Mouse (Mus musculus): ENCODE data around the gene Acsf3. TPM values are rescaled to one million over a fixed set of nuclear protein-coding genes. Genes with fewer than 3 reads are reported as not detected.

Acsf3 gene
- total and polyA plus RNA-seq, 3 experiments = 0.49 to 0.63 TPM; not detected in 1

DNA sequence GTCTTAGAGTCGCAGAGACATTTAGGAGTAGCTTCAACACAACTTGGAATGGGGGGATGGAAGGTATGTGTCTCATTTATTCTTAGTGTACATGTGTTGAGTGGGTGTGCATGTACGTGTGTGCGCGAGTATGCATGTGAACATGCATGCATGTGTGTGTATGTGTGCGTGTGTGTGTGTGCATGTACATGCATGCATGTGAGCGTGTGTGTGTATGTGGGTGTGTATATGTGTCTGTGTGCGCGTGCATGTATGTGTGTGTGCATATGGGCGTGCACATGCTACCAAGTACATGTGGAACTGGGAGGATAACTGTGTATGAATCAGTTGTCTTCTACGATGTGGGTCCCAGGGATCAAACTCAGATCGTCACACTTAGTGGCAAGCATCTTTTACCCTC, 38.7 kb upstream of the Acsf3 start:
- DNase-seq (ENCODE audit: low spot score) = no peak
- ATAC-seq (ENCODE audit: extremely low read depth, insufficient number of reproducible peaks, low FRiP score, poor library complexity, severe bottlenecking) = no peak
- Histone ChIP-seq H3K9me3 (replicated peaks) (no peaks in the 10 kb centered on the region), H3K36me3 (replicated peaks) (no peaks in the 10 kb centered on the region), H3K27me3 (ENCODE audit: insufficient read depth, low read length) (peaks cover 96% of the 10 kb centered on the region), H3K4me1 (ENCODE audit: insufficient read depth, low read depth, low read length) (peaks cover 52% of the 10 kb centered on the region), H3K4me3 (ENCODE audit: low read depth, low read length) (no peak overlapping the region; the same call in 1 of the 2 replicates)
- no peak for TF ChIP-seq GATA2 (IDR thresholded peaks at IDR 0.05; ENCODE audit: borderline replicate concordance, low read depth, low read length)
- TF ChIP-seq TAL1 (conservative IDR thresholded peaks at IDR 0.05; ENCODE audit: low read depth, low read length) = no peak
- no peak for TF ChIP-seq CTCF (IDR thresholded peaks at IDR 0.05; ENCODE audit: low read depth, low read length)
- no peak for TF ChIP-seq POLR2AphosphoS5 (IDR thresholded peaks at IDR 0.05; ENCODE audit: insufficient replicate concordance, low read depth, low read length)
- TF ChIP-seq GATA1 (IDR thresholded peaks at IDR 0.05; ENCODE audit: borderline replicate concordance, low read length) = no peak

DNA sequence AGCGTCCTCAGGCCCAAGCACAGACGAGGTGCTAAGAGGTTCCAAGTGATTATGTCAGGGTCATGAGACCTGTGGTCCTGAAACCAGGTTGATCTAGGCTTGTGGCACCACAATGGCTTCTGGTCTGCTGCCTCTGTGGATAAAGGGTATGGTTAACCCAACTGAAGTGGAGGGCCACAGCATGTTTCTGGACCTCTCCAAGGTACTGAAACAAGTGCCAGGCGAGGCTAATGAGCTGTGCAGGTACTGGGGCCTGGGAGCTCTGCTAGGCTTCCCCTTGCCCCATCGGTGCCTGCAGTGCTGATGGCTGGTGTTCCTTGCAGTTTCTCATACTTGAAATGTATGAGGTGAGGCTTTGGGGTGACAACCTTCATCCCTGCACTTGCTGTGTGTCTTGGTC, 38.2 kb upstream of the Acsf3 start:
- no peak for TF ChIP-seq GATA1 (IDR thresholded peaks at IDR 0.05; ENCODE audit: borderline replicate concordance, low read length)
- TF ChIP-seq CTCF (IDR thresholded peaks at IDR 0.05; ENCODE audit: low read depth, low read length) = no peak
- no peak for TF ChIP-seq POLR2AphosphoS5 (IDR thresholded peaks at IDR 0.05; ENCODE audit: insufficient replicate concordance, low read depth, low read length)
- TF ChIP-seq GATA2 (IDR thresholded peaks at IDR 0.05; ENCODE audit: borderline replicate concordance, low read depth, low read length) = no peak
- TF ChIP-seq TAL1 (conservative IDR thresholded peaks at IDR 0.05; ENCODE audit: low read depth, low read length) = no peak
- Histone ChIP-seq H3K36me3 (replicated peaks) (no peaks in the 10 kb centered on the region), H3K27me3 (ENCODE audit: insufficient read depth, low read length) (peaks cover 96% of the 10 kb centered on the region), H3K4me3 (ENCODE audit: low read depth, low read length) (no peak overlapping the region), H3K9me3 (replicated peaks) (no peaks in the 10 kb centered on the region), H3K4me1 (ENCODE audit: insufficient read depth, low read depth, low read length) (peaks cover 52% of the 10 kb centered on the region)
- peak; percentile 62 for DNase-seq (ENCODE audit: low spot score)
- ATAC-seq (ENCODE audit: extremely low read depth, insufficient number of reproducible peaks, low FRiP score, poor library complexity, severe bottlenecking) = no peak

DNA sequence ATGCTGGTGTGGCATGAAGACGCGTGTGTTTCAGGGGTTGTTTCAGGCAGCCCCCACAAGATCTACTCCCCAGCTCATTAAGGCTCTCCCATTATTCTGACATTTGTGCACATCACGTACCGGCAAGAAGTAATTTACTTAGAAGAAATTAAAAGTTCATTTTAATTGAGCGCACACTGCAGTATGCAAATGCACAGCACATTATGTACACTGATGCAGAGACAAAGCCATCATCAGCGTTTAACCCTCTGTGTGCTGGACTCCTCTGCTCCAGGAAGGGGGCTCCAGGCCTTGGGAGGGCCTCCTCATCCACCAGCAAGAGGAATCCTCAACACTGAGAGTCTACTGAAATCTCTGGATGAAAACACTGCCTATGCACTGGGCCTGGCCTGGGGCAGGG, 37.4 kb upstream of the Acsf3 start:
- peaks cover 52% of the 10 kb centered on the region for H3K4me1 ChIP-seq (ENCODE audit: insufficient read depth, low read depth, low read length)
- ATAC-seq (ENCODE audit: extremely low read depth, insufficient number of reproducible peaks, low FRiP score, poor library complexity, severe bottlenecking) (no peak), DNase-seq (ENCODE audit: low spot score) (no peak)
- H3K36me3 ChIP-seq (replicated peaks) = no peaks in the 10 kb centered on the region
- no peaks in the 10 kb centered on the region for H3K9me3 ChIP-seq (replicated peaks)
- H3K27me3 ChIP-seq (ENCODE audit: insufficient read depth, low read length) = peaks cover 96% of the 10 kb centered on the region
- TF ChIP-seq GATA2 (IDR thresholded peaks at IDR 0.05; ENCODE audit: borderline replicate concordance, low read depth, low read length) (no peak), POLR2AphosphoS5 (IDR thresholded peaks at IDR 0.05; ENCODE audit: insufficient replicate concordance, low read depth, low read length) (no peak), CTCF (IDR thresholded peaks at IDR 0.05; ENCODE audit: low read depth, low read length) (no peak), GATA1 (IDR thresholded peaks at IDR 0.05; ENCODE audit: borderline replicate concordance, low read length) (no peak), TAL1 (conservative IDR thresholded peaks at IDR 0.05; ENCODE audit: low read depth, low read length) (no peak)
- no peak overlapping the region for H3K4me3 ChIP-seq (ENCODE audit: low read depth, low read length)

DNA sequence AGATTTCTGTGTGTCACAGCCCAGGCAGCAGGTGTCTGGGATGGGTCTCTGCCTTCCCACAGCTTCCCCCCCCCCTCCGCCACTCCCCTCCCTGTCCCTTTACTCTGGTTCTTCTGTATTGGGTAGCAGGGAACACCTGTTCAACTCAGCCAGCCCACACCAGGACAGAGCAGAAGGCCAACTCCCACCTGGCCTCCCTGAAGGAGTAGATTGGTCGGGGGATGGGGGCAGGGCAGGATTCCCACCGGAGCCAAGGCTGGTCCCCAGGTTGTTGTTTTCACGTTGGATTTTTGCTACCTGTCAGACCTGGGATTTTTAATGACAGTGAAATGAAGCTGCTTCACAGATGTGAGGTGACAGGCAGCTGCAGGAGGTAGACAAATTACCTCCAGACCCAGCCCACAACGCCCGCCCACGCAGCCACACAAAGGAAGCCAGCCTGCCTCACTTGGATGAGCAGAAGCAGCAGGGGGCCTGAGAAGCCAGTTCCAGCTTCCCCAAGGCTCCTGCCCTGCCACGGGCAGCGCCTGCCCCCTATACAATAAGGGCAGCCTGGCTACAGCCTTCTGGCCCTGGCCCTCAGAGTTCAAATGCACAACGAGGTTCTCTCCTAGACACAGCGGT, 36.1 kb upstream of the Acsf3 start:
- Histone ChIP-seq H3K36me3 (replicated peaks) (no peaks in the 10 kb centered on the region), H3K4me3 (ENCODE audit: low read depth, low read length) (no peak overlapping the region; the same call in 1 of the 2 replicates), H3K27me3 (ENCODE audit: insufficient read depth, low read length) (peaks cover 96% of the 10 kb centered on the region), H3K4me1 (ENCODE audit: insufficient read depth, low read depth, low read length) (peaks cover 52% of the 10 kb centered on the region), H3K9me3 (replicated peaks) (no peaks in the 10 kb centered on the region)
- ATAC-seq (ENCODE audit: extremely low read depth, insufficient number of reproducible peaks, low FRiP score, poor library complexity, severe bottlenecking) = no peak
- DNase-seq (ENCODE audit: low spot score) = no peak
- TF ChIP-seq CTCF (IDR thresholded peaks at IDR 0.05; ENCODE audit: low read depth, low read length) = no peak
- no peak for TF ChIP-seq POLR2AphosphoS5 (IDR thresholded peaks at IDR 0.05; ENCODE audit: insufficient replicate concordance, low read depth, low read length)
- TF ChIP-seq TAL1 (conservative IDR thresholded peaks at IDR 0.05; ENCODE audit: low read depth, low read length) = no peak
- TF ChIP-seq GATA1 (IDR thresholded peaks at IDR 0.05; ENCODE audit: borderline replicate concordance, low read length) = no peak
- TF ChIP-seq GATA2 (IDR thresholded peaks at IDR 0.05; ENCODE audit: borderline replicate concordance, low read depth, low read length) = no peak

DNA sequence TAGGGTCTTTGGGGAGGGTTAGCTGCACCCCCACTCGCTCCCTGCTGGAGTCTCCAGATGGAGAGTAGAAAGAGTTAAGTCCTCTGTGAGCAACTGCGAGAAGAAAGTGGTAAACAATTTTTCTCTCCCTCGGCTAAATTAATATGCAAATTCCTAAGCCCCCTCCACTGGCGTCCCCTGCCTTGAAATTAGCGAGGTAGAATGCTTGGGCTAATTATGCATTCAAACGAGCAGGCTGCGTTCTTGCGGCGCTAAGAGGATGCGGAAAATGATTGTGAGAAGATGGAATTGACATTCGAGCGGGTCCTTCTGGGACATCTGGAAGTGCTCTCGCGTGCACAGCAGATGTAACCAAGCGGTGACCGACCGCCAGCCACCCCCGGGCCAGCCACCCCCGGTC, 32.8 kb upstream of the Acsf3 start:
- TF ChIP-seq GATA2 (IDR thresholded peaks at IDR 0.05; ENCODE audit: borderline replicate concordance, low read depth, low read length) (no peak), CTCF (IDR thresholded peaks at IDR 0.05; ENCODE audit: low read depth, low read length) (no peak), TAL1 (conservative IDR thresholded peaks at IDR 0.05; ENCODE audit: low read depth, low read length) (no peak), GATA1 (IDR thresholded peaks at IDR 0.05; ENCODE audit: borderline replicate concordance, low read length) (no peak), POLR2AphosphoS5 (IDR thresholded peaks at IDR 0.05; ENCODE audit: insufficient replicate concordance, low read depth, low read length) (no peak)
- Histone ChIP-seq H3K27me3 (ENCODE audit: insufficient read depth, low read length) (peaks cover 98% of the 10 kb centered on the region), H3K36me3 (replicated peaks) (no peaks in the 10 kb centered on the region), H3K4me1 (ENCODE audit: insufficient read depth, low read depth, low read length) (peaks cover 32% of the 10 kb centered on the region), H3K9me3 (replicated peaks) (no peaks in the 10 kb centered on the region), H3K4me3 (ENCODE audit: low read depth, low read length) (no peak overlapping the region)
- DNase-seq (ENCODE audit: low spot score) (no peak), ATAC-seq (ENCODE audit: extremely low read depth, insufficient number of reproducible peaks, low FRiP score, poor library complexity, severe bottlenecking) (no peak)

DNA sequence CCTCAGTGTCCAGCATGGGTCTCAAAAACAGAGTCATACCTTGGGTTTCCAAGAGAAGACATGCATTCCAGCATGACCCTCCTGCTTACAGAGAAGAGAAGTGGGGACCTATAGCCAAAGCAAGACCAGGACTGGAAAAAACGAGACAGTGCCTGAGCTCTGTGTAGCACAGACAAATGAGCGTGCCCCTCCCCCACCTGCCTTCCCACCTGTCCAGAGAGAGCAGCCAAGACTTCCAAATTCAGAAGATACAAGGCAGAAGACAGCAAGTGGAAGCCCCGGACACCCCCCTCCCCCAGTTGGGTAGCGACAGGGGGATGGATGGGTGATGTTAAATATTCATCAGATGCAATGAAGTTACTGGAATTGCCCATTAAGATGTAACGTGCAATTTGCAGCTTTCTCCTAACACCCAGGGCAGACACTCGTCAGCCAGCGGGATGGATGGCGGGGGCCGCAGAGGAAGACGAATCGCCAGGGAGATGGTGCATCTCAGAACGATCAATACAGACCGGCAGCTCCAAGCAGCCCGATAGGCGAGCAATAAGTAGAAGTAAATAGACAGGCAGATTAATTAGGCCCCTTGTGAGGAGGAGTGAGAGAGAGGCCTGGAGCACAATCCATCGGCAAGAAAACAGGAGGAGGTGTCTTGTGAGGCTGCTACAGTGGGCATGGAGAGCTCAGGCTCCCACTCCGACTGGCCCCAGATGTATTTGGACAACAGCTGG, 30.1 kb upstream of the Acsf3 start:
- DNase-seq (ENCODE audit: low spot score) = no peak
- Histone ChIP-seq H3K36me3 (replicated peaks) (no peaks in the 10 kb centered on the region), H3K9me3 (replicated peaks) (no peaks in the 10 kb centered on the region), H3K27me3 (ENCODE audit: insufficient read depth, low read length) (peaks cover 98% of the 10 kb centered on the region), H3K4me1 (ENCODE audit: insufficient read depth, low read depth, low read length) (peaks cover 18% of the 10 kb centered on the region), H3K4me3 (ENCODE audit: low read depth, low read length) (no peak overlapping the region)
- no peak for ATAC-seq (ENCODE audit: extremely low read depth, insufficient number of reproducible peaks, low FRiP score, poor library complexity, severe bottlenecking)
- TF ChIP-seq POLR2AphosphoS5 (IDR thresholded peaks at IDR 0.05; ENCODE audit: insufficient replicate concordance, low read depth, low read length) (no peak), GATA1 (IDR thresholded peaks at IDR 0.05; ENCODE audit: borderline replicate concordance, low read length) (no peak), TAL1 (conservative IDR thresholded peaks at IDR 0.05; ENCODE audit: low read depth, low read length) (no peak), CTCF (IDR thresholded peaks at IDR 0.05; ENCODE audit: low read depth, low read length) (no peak), GATA2 (IDR thresholded peaks at IDR 0.05; ENCODE audit: borderline replicate concordance, low read depth, low read length) (no peak)

All from G1E (cell line).